Mouse (Mus musculus) stomach, postnatal 0 days (tissue): ENCODE measurements around the gene Grb10. TPM values are rescaled to one million over a fixed set of nuclear protein-coding genes. Genes with fewer than 3 reads are reported as not detected.

Experiments
- ATAC-seq: fragments of 200-750 bp; cut with Nextera tagmentation; 2 replicates; pipeline ENCODE4 v1.8.0; 2017; ENCODE audit not compliant: low FRiP score, low TSS enrichment
- DNase-seq: peaks from one replicate; pipeline ENCODE4 v3.0.0-alpha.2; 2016; ENCODE audit warnings: low spot score
- H3K27ac ChIP-seq: fragments of 300-500 bp; sonication (generic); replicated peaks from 2 replicates; pipeline ENCODE4 v1.5.1; 2014; ENCODE audit warnings: mild to moderate bottlenecking, control low read depth
- H3K27me3 ChIP-seq: fragments of 300-500 bp; sonication (generic); 2 replicates; pipeline ENCODE4 v1.6.1; 2014; ENCODE audit warnings: low read length; ENCODE audit not compliant: control insufficient read depth, insufficient read depth
- H3K36me3 ChIP-seq: fragments of 300-500 bp; sonication (generic); 2 replicates; pipeline ENCODE4 v1.6.1; 2014; ENCODE audit warnings: low read length, mixed read lengths; ENCODE audit not compliant: control insufficient read depth, insufficient read depth
- H3K4me1 ChIP-seq: fragments of 300-500 bp; sonication (generic); replicated peaks from 2 replicates; pipeline ENCODE4 v1.6.1; 2014; ENCODE audit warnings: antibody characterized with exemption; ENCODE audit not compliant: control insufficient read depth, insufficient read depth
- H3K4me2 ChIP-seq: fragments of 300-500 bp; sonication (generic); replicated peaks from 2 replicates; pipeline ENCODE4 v1.6.1; 2014; ENCODE audit warnings: low read depth, mild to moderate bottlenecking, control low read depth, moderate library complexity
- H3K4me3 ChIP-seq: fragments of 300-500 bp; sonication (generic); 2 replicates; pipeline ENCODE4 v1.5.1; 2014; ENCODE audit warnings: low read depth, low read length, control low read depth
- H3K9ac ChIP-seq: fragments of 300-500 bp; sonication (generic); 2 replicates; pipeline ENCODE4 v1.6.1; 2014; ENCODE audit warnings: mild to moderate bottlenecking, low read length, control low read depth, mixed read lengths
- H3K9me3 ChIP-seq: fragments of 300-500 bp; sonication (generic); 2 replicates; pipeline ENCODE4 v1.6.1; 2016; ENCODE audit warnings: low read length; ENCODE audit not compliant: control insufficient read depth
- CTCF ChIP-seq: IDR thresholded peaks from 2 replicates; pipeline ENCODE4 v1.5.1; 2016; ENCODE audit warnings: antibody characterized with exemption, low read depth, mild to moderate bottlenecking, moderate library complexity
- EP300 ChIP-seq: optimal IDR thresholded peaks from 2 replicates; pipeline ENCODE3; 2016; ENCODE audit warnings: antibody characterized with exemption
- WGBS: fragments of 180-500 bp; shearing (Covaris S2); extraction: QIAGEN DNeasy Blood & Tissue Kit; methylation state at CpG from one replicate; pipeline ENCODE4 v1.1.7; 2014; 5-methylcytosine and 5-hydroxymethylcytosine counted together
- polyA plus RNA-seq: library from polyadenylated mRNA; unstranded; fragments of >200 nt; fragmentation: Nextera tagmentation; extraction: Ambion mirVana; gene quantifications from 2 replicates; pipeline ENCODE4 v1.2.1, GENCODE M21; 2015

Grb10 gene
- polyA plus RNA-seq, 1 experiment from 2014 or later, result 64.7 TPM

GRCm38 (mm10) chr11:11960227-11960626 is 78.3 kb downstream of the Grb10 start:
- ATAC-seq (no peak), DNase-seq (no peak)
- 47% methylated on average over 2 of the region's 2 CpGs for WGBS
- Histone ChIP-seq H3K9me3 (no peaks in the 10 kb centered on the region), H3K27me3 (no peaks in the 10 kb centered on the region), H3K4me2 (no peak overlapping the region), H3K9ac (no peak overlapping the region; the same call in 1 of the 2 replicates), H3K27ac (peak overlapping the region; percentile 63), H3K4me1 (peaks cover 5% of the 10 kb centered on the region), H3K36me3 (no peaks in the 10 kb centered on the region), H3K4me3 (no peak overlapping the region)
- TF ChIP-seq EP300, result no peak
- no peak for TF ChIP-seq CTCF

DNA sequence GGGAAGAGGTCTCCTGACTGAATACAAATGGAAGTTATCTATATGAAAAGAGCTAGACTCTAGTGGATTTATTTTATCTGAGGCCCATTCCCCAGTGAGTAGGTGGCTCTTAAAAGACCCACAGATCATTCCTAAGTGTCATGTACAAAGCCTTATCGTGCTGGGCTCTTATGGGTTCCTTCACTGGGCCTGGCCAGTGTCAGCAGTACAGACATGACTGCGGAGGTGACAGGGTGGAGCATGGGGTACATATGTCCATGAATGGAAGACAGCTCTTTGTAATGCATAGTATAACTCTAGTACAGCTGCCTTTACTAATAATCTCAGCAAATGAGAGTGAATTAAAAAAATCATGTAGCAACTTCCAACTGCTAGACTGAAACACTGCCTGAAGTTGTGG is 80.0 kb downstream of the Grb10 start:
- ATAC-seq (no peak), DNase-seq (no peak)
- Histone ChIP-seq H3K9ac (no peak overlapping the region), H3K36me3 (no peaks in the 10 kb centered on the region), H3K27ac (no peak overlapping the region), H3K27me3 (no peaks in the 10 kb centered on the region), H3K4me3 (no peak overlapping the region), H3K9me3 (no peaks in the 10 kb centered on the region), H3K4me1 (peaks cover 5% of the 10 kb centered on the region), H3K4me2 (no peak overlapping the region)
- TF ChIP-seq CTCF (no peak), EP300 (no peak)
- WGBS, result 53% methylated on average over 2 of the region's 2 CpGs

GRCm38 (mm10) chr11:11958061-11958361 is 80.5 kb downstream of the Grb10 start:
- Histone ChIP-seq H3K27ac (no peak overlapping the region), H3K36me3 (no peaks in the 10 kb centered on the region), H3K9me3 (no peaks in the 10 kb centered on the region), H3K27me3 (no peaks in the 10 kb centered on the region), H3K4me2 (no peak overlapping the region), H3K4me1 (peaks cover 5% of the 10 kb centered on the region), H3K9ac (no peak overlapping the region), H3K4me3 (no peak overlapping the region)
- TF ChIP-seq CTCF (no peak), EP300 (no peak)
- DNase-seq, result no peak
- no peak for ATAC-seq
- WGBS, result 85% methylated on average over 2 of the region's 2 CpGs

DNA sequence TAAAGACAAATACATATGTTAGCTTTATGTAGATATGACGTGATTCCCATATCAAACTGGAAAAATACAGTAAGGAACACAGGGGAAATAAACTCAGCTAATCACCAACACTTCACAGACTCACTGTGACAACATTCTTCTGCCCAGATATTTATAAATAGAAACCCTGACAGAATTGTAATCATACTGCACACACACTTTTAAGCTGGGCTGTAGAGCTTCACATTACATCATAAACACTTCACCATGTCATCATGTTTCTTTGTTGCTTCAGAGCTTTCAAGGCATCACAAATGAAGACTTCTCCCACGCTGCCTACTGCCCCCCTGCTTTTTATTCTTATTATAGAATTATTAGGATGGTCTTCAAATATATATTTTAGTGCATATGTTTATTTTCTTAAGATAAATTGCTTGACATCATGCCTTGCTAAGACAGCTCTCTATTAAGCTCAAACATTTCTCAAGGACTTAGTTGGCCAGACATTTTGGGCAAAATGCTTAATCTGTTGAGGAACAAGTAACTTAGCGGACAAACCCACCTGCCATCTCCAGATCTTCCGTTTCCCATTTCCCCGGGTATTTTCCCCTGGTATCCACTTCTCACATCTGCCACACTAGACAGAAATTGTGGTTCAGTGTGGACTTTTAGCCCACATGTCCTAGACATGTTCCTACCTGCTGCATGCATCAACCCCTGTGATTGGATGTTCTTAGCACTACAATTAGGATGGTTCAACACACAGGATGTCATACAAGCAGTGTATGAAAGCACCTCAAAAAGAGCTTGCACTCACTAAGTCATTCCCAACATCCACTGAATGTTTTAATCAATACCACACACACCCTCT is 81.0 kb downstream of the Grb10 start:
- Histone ChIP-seq H3K9ac (no peak overlapping the region), H3K9me3 (no peaks in the 10 kb centered on the region), H3K4me1 (peaks cover 5% of the 10 kb centered on the region), H3K36me3 (no peaks in the 10 kb centered on the region), H3K27me3 (no peaks in the 10 kb centered on the region), H3K4me3 (no peak overlapping the region), H3K27ac (0 out of 2 replicates have a peak overlapping the region, but pooled peaks have one; percentile 2), H3K4me2 (no peak overlapping the region)
- ATAC-seq (no peak), DNase-seq (no peak)
- 69% methylated on average over 5 of the region's 5 CpGs for WGBS
- TF ChIP-seq CTCF (no peak), EP300 (no peak)

DNA sequence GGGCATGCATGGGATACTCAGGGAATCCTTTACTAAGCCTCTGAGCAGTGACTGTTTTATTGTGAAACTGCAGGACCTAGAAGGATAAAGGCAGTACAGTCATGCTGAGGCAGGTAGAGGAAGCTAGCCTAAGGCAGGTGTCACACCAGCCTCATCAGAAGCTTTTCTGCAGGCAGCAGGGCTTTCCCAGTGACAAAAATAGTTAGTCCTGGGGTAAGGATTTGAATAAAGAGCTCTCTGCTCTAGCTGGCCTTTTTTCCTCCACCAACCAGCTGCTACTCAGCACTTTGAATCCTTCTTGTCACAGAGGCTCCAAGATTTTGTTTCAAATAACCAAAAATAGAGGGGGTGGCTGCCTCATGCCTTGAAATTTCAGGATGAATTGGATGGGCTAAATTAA is 82.7 kb downstream of the Grb10 start:
- Histone ChIP-seq H3K4me2 (no peak overlapping the region), H3K9me3 (no peaks in the 10 kb centered on the region), H3K36me3 (no peaks in the 10 kb centered on the region), H3K4me1 (no peaks in the 10 kb centered on the region; the same call in 1 of the 2 replicates), H3K9ac (no peak overlapping the region), H3K4me3 (no peak overlapping the region), H3K27me3 (no peaks in the 10 kb centered on the region), H3K27ac (0 out of 2 replicates have a peak overlapping the region, but pooled peaks have one; percentile 56)
- no peak for ATAC-seq
- DNase-seq, result no peak
- TF ChIP-seq EP300 (no peak), CTCF (no peak)

DNA sequence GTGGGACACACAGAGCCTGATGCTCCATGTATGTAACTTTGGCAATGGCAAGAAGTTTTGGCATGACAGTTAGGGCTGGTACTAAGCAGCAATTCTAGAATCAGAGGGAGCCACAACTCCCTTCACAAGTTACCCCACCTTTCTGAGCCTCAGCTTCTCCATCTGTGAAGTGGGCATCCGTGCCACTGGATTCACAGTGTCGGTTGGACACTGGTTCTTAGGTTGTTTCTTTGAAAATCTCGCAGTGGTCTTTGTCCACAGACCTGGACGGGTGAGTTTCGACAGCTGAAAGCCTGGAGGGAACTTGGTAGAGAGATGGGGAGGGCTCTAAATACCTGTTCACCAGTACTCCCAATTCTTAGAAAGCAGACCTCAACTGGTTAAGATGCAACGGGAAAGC is 83.9 kb downstream of the Grb10 start:
- Histone ChIP-seq H3K4me3 (no peak overlapping the region), H3K4me1 (no peaks in the 10 kb centered on the region; the same call in 1 of the 2 replicates), H3K27me3 (no peaks in the 10 kb centered on the region), H3K27ac (peak overlapping the region; percentile 35), H3K9ac (no peak overlapping the region), H3K36me3 (no peaks in the 10 kb centered on the region), H3K9me3 (no peaks in the 10 kb centered on the region), H3K4me2 (no peak overlapping the region)
- TF ChIP-seq CTCF, result no peak
- no peak for TF ChIP-seq EP300
- DNase-seq (no peak), ATAC-seq (no peak)
- 84% methylated on average over 6 of the region's 6 CpGs for WGBS
